Mouse (Mus musculus): ENCODE results near the gene Arsb.
"Not testable (repeated sequence)": the region's sequence is repeated elsewhere in the genome, so short reads cannot be mapped to it uniquely, and the experiment has no call there.

Gene Arsb

GRCm38 (mm10) chr13:93984521-93984920, 213.1 kb downstream of the Arsb start:
- DNase-seq (ENCODE audit: low spot score in 2 of 2): no peak

- DNase-seq (ENCODE audit: low spot score in 2 of 2): no peak
Measured at GRCm38 (mm10) chr13:93985181-93985580, 213.8 kb downstream of the Arsb start.

- DNase-seq (ENCODE audit: low spot score in 2 of 2): not testable (repeated sequence)
Measured at GRCm38 (mm10) chr13:93985750-93986149, 214.3 kb downstream of the Arsb start.

- no peak for DNase-seq (ENCODE audit: low spot score in 2 of 2)
Measured at GRCm38 (mm10) chr13:93987611-93988010, 216.2 kb downstream of the Arsb start.

- no peak for DNase-seq (ENCODE audit: low spot score in 2 of 2)
Measured at GRCm38 (mm10) chr13:93989208-93989607, 217.8 kb downstream of the Arsb start.

- DNase-seq (ENCODE audit: low spot score in 2 of 2): no peak
Measured at GRCm38 (mm10) chr13:93989736-93990611, 218.5 kb downstream of the Arsb start.

GRCm38 (mm10) chr13:93990841-93991240, 219.4 kb downstream of the Arsb start:
- no peak for DNase-seq (ENCODE audit: low spot score in 2 of 2)

- no peak for DNase-seq (ENCODE audit: low spot score in 2 of 2)
Measured at GRCm38 (mm10) chr13:93992342-93992882, 221.0 kb downstream of the Arsb start.

Data from urinary bladder, postnatal 4 days (tissue).